Mouse (Mus musculus) neural tube, embryonic 11.5 days (tissue): Measurements from ENCODE around the gene Zfp704. TPM values are rescaled to one million over a fixed set of nuclear protein-coding genes. Genes with fewer than 3 reads are reported as not detected.

Source experiments
- ATAC-seq: fragments of 200-750 bp; cut with Nextera tagmentation; 2 replicates; pipeline ENCODE4 v1.8.0; 2017; ENCODE audit warnings: moderate number of reproducible peaks, mild to moderate bottlenecking, moderate TSS enrichment, moderate library complexity; ENCODE audit not compliant: insufficient read depth, low FRiP score, low TSS enrichment
- DNase-seq: peaks from one replicate; pipeline ENCODE4 v3.0.0-alpha.2; 2015; ENCODE audit warnings: low spot score
- H3K27ac ChIP-seq: fragments of 300-500 bp; sonication (generic); 2 replicates; pipeline ENCODE4 v1.5.1; 2014; ENCODE audit warnings: low read depth, mild to moderate bottlenecking, low read length
- H3K27me3 ChIP-seq: fragments of 300-500 bp; sonication (generic); 2 replicates; pipeline ENCODE4 v1.6.1; 2014; ENCODE audit warnings: mild to moderate bottlenecking, low read length, mixed read lengths; ENCODE audit not compliant: control insufficient read depth, insufficient read depth
- H3K36me3 ChIP-seq: fragments of 300-500 bp; sonication (generic); 2 replicates; pipeline ENCODE4 v1.6.1; 2014; ENCODE audit warnings: mild to moderate bottlenecking, low read length, moderate library complexity, mixed read lengths; ENCODE audit not compliant: control insufficient read depth, insufficient read depth
- H3K4me1 ChIP-seq: fragments of 300-500 bp; sonication (generic); 2 replicates; pipeline ENCODE4 v1.6.1; 2014; ENCODE audit warnings: low read length, mixed read lengths; ENCODE audit not compliant: control insufficient read depth, insufficient read depth
- H3K4me2 ChIP-seq: fragments of 300-500 bp; sonication (generic); 2 replicates; pipeline ENCODE4 v1.6.1; 2014; ENCODE audit warnings: low read depth, mild to moderate bottlenecking, moderate library complexity
- H3K4me3 ChIP-seq: fragments of 300-500 bp; sonication (generic); 2 replicates; pipeline ENCODE4 v1.5.1; 2014; ENCODE audit warnings: low read depth, low read length
- H3K9ac ChIP-seq: fragments of 300-500 bp; sonication (generic); 2 replicates; pipeline ENCODE4 v1.6.1; 2014; ENCODE audit warnings: mild to moderate bottlenecking, low read length
- H3K9me3 ChIP-seq: fragments of 300-500 bp; sonication (generic); 2 replicates; pipeline ENCODE4 v1.6.1; 2016; ENCODE audit warnings: low read length; ENCODE audit not compliant: control insufficient read depth
- WGBS: fragments of 180-500 bp; shearing (Covaris S2); extraction: QIAGEN DNeasy Blood & Tissue Kit; methylation state at CpG from one replicate; pipeline ENCODE4 v1.1.7; 2014; 5-methylcytosine and 5-hydroxymethylcytosine counted together
- polyA plus RNA-seq: library from polyadenylated mRNA; unstranded; fragments of >200 nt; fragmentation: Nextera tagmentation; extraction: Ambion mirVana; gene quantifications from 2 replicates; pipeline ENCODE4 v1.2.1, GENCODE M21; 2014

Gene Zfp704
- polyA plus RNA-seq, 1 experiment from 2014 or later: 6.3 TPM

- H3K4me1 ChIP-seq: no peaks in the 10 kb centered on the region
- DNase-seq: no peak
- H3K9me3 ChIP-seq: no peaks in the 10 kb centered on the region
- H3K4me2 ChIP-seq: no peak overlapping the region
- 85% methylated on average over 4 of the region's 4 CpGs for WGBS
- H3K36me3 ChIP-seq: no peaks in the 10 kb centered on the region
- H3K27ac ChIP-seq: no peak overlapping the region
- ATAC-seq: no peak
- H3K9ac ChIP-seq: no peak overlapping the region
- H3K27me3 ChIP-seq: no peaks in the 10 kb centered on the region
- no peak overlapping the region for H3K4me3 ChIP-seq
Observed at GRCm38 (mm10) chr3:9481956-9482355, 127.9 kb downstream of the Zfp704 start.

GRCm38 (mm10) chr3:9481358-9481757 is 128.5 kb downstream of the Zfp704 start:
- Histone ChIP-seq H3K27ac (no peak overlapping the region), H3K4me2 (no peak overlapping the region), H3K36me3 (no peaks in the 10 kb centered on the region), H3K9me3 (no peaks in the 10 kb centered on the region), H3K27me3 (no peaks in the 10 kb centered on the region), H3K9ac (no peak overlapping the region), H3K4me3 (no peak overlapping the region), H3K4me1 (no peaks in the 10 kb centered on the region)
- ATAC-seq (no peak), DNase-seq (no peak)
- 82% methylated on average over 6 of the region's 6 CpGs for WGBS

- ATAC-seq (no peak), DNase-seq (no peak)
- no peaks in the 10 kb centered on the region for H3K36me3 ChIP-seq
- 93% methylated on average over 5 of the region's 5 CpGs for WGBS
- no peaks in the 10 kb centered on the region for H3K4me1 ChIP-seq
- no peak overlapping the region for H3K27ac ChIP-seq
- no peak overlapping the region for H3K4me3 ChIP-seq
- H3K9ac ChIP-seq: no peak overlapping the region
- H3K27me3 ChIP-seq: no peaks in the 10 kb centered on the region
- no peaks in the 10 kb centered on the region for H3K9me3 ChIP-seq
- H3K4me2 ChIP-seq: no peak overlapping the region
Observed at GRCm38 (mm10) chr3:9480936-9481335, 128.9 kb downstream of the Zfp704 start.

GRCm38 (mm10) chr3:9477386-9477785 is 132.5 kb downstream of the Zfp704 start:
- 83% methylated on average over 2 of the region's 2 CpGs for WGBS
- DNase-seq (no peak), ATAC-seq (no peak)

GRCm38 (mm10) chr3:9476336-9476735 is 133.5 kb downstream of the Zfp704 start:
- H3K9me3 ChIP-seq: no peaks in the 10 kb centered on the region
- H3K4me3 ChIP-seq: no peak overlapping the region
- DNase-seq: no peak
- H3K4me2 ChIP-seq: no peak overlapping the region
- H3K27ac ChIP-seq: no peak overlapping the region
- H3K4me1 ChIP-seq: no peaks in the 10 kb centered on the region
- no peaks in the 10 kb centered on the region for H3K27me3 ChIP-seq
- WGBS: 90% methylated on average over 3 of the region's 3 CpGs
- no peaks in the 10 kb centered on the region for H3K36me3 ChIP-seq
- no peak for ATAC-seq
- no peak overlapping the region for H3K9ac ChIP-seq

More at GRCm38 (mm10) chr3:9477386-9477785, 132.5 kb downstream of the Zfp704 start:
- Histone ChIP-seq H3K4me2 (no peak overlapping the region), H3K9me3 (no peaks in the 10 kb centered on the region), H3K4me1 (no peaks in the 10 kb centered on the region), H3K27ac (no peak overlapping the region), H3K27me3 (no peaks in the 10 kb centered on the region), H3K36me3 (no peaks in the 10 kb centered on the region), H3K4me3 (no peak overlapping the region), H3K9ac (no peak overlapping the region)

- Histone ChIP-seq H3K9ac (no peak overlapping the region), H3K27me3 (no peaks in the 10 kb centered on the region), H3K4me1 (no peaks in the 10 kb centered on the region), H3K4me3 (no peak overlapping the region), H3K27ac (no peak overlapping the region), H3K9me3 (no peaks in the 10 kb centered on the region), H3K4me2 (no peak overlapping the region), H3K36me3 (no peaks in the 10 kb centered on the region)
- no peak for ATAC-seq
- no peak for DNase-seq
- WGBS: 91% methylated on average over 5 of the region's 5 CpGs
Observed at GRCm38 (mm10) chr3:9475501-9475900, 134.4 kb downstream of the Zfp704 start.

- no peaks in the 10 kb centered on the region for H3K36me3 ChIP-seq
- H3K4me1 ChIP-seq: no peaks in the 10 kb centered on the region
- no peak overlapping the region for H3K9ac ChIP-seq
- H3K27ac ChIP-seq: no peak overlapping the region
- H3K9me3 ChIP-seq: no peaks in the 10 kb centered on the region
- no peak overlapping the region for H3K4me2 ChIP-seq
- no peak for DNase-seq
- H3K4me3 ChIP-seq: no peak overlapping the region
- no peaks in the 10 kb centered on the region for H3K27me3 ChIP-seq
- WGBS: 95% methylated on average over 6 of the region's 6 CpGs
- ATAC-seq: no peak
Observed at GRCm38 (mm10) chr3:9474331-9474730, 135.6 kb downstream of the Zfp704 start.

- H3K27ac ChIP-seq: no peak overlapping the region
- ATAC-seq (no peak), DNase-seq (peak; percentile 44)
- no peaks in the 10 kb centered on the region for H3K4me1 ChIP-seq
- H3K9ac ChIP-seq: no peak overlapping the region
- H3K27me3 ChIP-seq: no peaks in the 10 kb centered on the region
- peaks cover 2% of the 10 kb centered on the region; the same call in 1 of the 2 replicates for H3K9me3 ChIP-seq
- 45% methylated on average over 3 of the region's 3 CpGs for WGBS
- H3K4me3 ChIP-seq: no peak overlapping the region
- H3K36me3 ChIP-seq: no peaks in the 10 kb centered on the region
- no peak overlapping the region for H3K4me2 ChIP-seq
Observed at GRCm38 (mm10) chr3:9466287-9466686, 143.6 kb downstream of the Zfp704 start.

- Histone ChIP-seq H3K4me1 (no peaks in the 10 kb centered on the region), H3K4me3 (no peak overlapping the region), H3K27me3 (no peaks in the 10 kb centered on the region), H3K27ac (no peak overlapping the region), H3K9me3 (peaks cover 2% of the 10 kb centered on the region; the same call in 1 of the 2 replicates), H3K36me3 (no peaks in the 10 kb centered on the region), H3K9ac (no peak overlapping the region), H3K4me2 (no peak overlapping the region)
- 84% methylated on average over 4 of the region's 4 CpGs for WGBS
- DNase-seq: no peak
- ATAC-seq: no peak
Observed at GRCm38 (mm10) chr3:9465731-9466130, 144.2 kb downstream of the Zfp704 start.
